Mouse (Mus musculus) kidney, embryonic 15.5 days (tissue): ENCODE data around the gene Ccdc71. TPM values are rescaled to one million over a fixed set of nuclear protein-coding genes. Genes with fewer than 3 reads are reported as not detected.

Source experiments
- ATAC-seq: fragments of 200-750 bp; cut with Nextera tagmentation; replicated peaks from 2 replicates; pipeline ENCODE4 v1.8.0; 2017; ENCODE audit warnings: moderate TSS enrichment; ENCODE audit not compliant: low FRiP score
- H3K27ac ChIP-seq: fragments of 300-500 bp; sonication (generic); 2 replicates; pipeline ENCODE4 v1.5.1; 2015; ENCODE audit warnings: mild to moderate bottlenecking, inconsistent platforms
- H3K27me3 ChIP-seq: fragments of 300-500 bp; sonication (generic); 2 replicates; pipeline ENCODE4 v1.6.1; 2015; ENCODE audit warnings: inconsistent platforms
- H3K36me3 ChIP-seq: fragments of 300-500 bp; sonication (generic); 2 replicates; pipeline ENCODE4 v1.6.1; 2015; ENCODE audit warnings: inconsistent platforms
- H3K4me1 ChIP-seq: fragments of 300-500 bp; sonication (generic); 2 replicates; pipeline ENCODE4 v1.6.1; 2015; ENCODE audit warnings: inconsistent platforms
- H3K4me2 ChIP-seq: fragments of 300-500 bp; sonication (generic); 2 replicates; pipeline ENCODE4 v1.6.1; 2015; ENCODE audit warnings: moderate library complexity, mild to moderate bottlenecking, inconsistent platforms
- H3K4me3 ChIP-seq: fragments of 300-500 bp; sonication (generic); replicated peaks from 2 replicates; pipeline ENCODE4 v1.5.1; 2015; ENCODE audit warnings: mild to moderate bottlenecking, inconsistent platforms
- H3K9ac ChIP-seq: fragments of 300-500 bp; sonication (generic); 2 replicates; pipeline ENCODE4 v1.6.1; 2015; ENCODE audit warnings: mild to moderate bottlenecking, inconsistent platforms
- H3K9me3 ChIP-seq: fragments of 300-500 bp; sonication (generic); replicated peaks from 2 replicates; pipeline ENCODE4 v1.6.1; 2016; ENCODE audit warnings: inconsistent platforms
- WGBS: fragments of 180-500 bp; shearing (Covaris S2); methylation state at CpG from one replicate; pipeline ENCODE4 v1.1.7; 2015; ENCODE audit warnings: mixed read lengths; 5-methylcytosine and 5-hydroxymethylcytosine counted together
- polyA plus RNA-seq: library from polyadenylated mRNA; unstranded; fragments of >200 nt; fragmentation: Nextera tagmentation; extraction: Ambion mirVana; gene quantifications from 2 replicates; pipeline ENCODE4 v1.2.1, GENCODE M21; 2015

Ccdc71 gene
- polyA plus RNA-seq, 1 experiment from 2014 or later: 62.9 TPM

GRCm38 (mm10) chr9:108450292-108451169 lies 9.8 kb upstream of the Ccdc71 start:
- peak; percentile 14; the same call in 1 of the 2 replicates for ATAC-seq
- H3K4me2 ChIP-seq: peak overlapping the region; percentile 98
- H3K27me3 ChIP-seq: no peaks in the 10 kb centered on the region
- peaks cover 42% of the 10 kb centered on the region for H3K4me1 ChIP-seq
- WGBS: 67% methylated on average over 21 of the region's 21 CpGs
- H3K27ac ChIP-seq: peak overlapping the region; percentile 54
- H3K9me3 ChIP-seq: no peaks in the 10 kb centered on the region
- peaks cover 11% of the 10 kb centered on the region; the same call in 1 of the 2 replicates for H3K36me3 ChIP-seq
- no peak overlapping the region for H3K9ac ChIP-seq
- 0 out of 2 replicates have a peak overlapping the region, but pooled peaks have one; percentile 69 for H3K4me3 ChIP-seq

- H3K4me2 ChIP-seq: peak overlapping the region; percentile 98
- no peak for ATAC-seq
- H3K9me3 ChIP-seq: no peaks in the 10 kb centered on the region
- 0 out of 2 replicates have a peak overlapping the region, but pooled peaks have one; percentile 54 for H3K27ac ChIP-seq
- H3K9ac ChIP-seq: no peak overlapping the region
- peaks cover 42% of the 10 kb centered on the region for H3K4me1 ChIP-seq
- H3K27me3 ChIP-seq: no peaks in the 10 kb centered on the region
- 76% methylated on average over 6 of the region's 6 CpGs for WGBS
- H3K4me3 ChIP-seq: 0 out of 2 replicates have a peak overlapping the region, but pooled peaks have one; percentile 69
- H3K36me3 ChIP-seq: peaks cover 11% of the 10 kb centered on the region; the same call in 1 of the 2 replicates
Measured at GRCm38 (mm10) chr9:108451170-108451493, 9.2 kb upstream of the Ccdc71 start.

- Histone ChIP-seq H3K4me3 (peak overlapping the region; percentile 69), H3K4me1 (peaks cover 42% of the 10 kb centered on the region), H3K9ac (peak overlapping the region; percentile 67), H3K27me3 (no peaks in the 10 kb centered on the region), H3K27ac (peak overlapping the region; percentile 81), H3K36me3 (peaks cover 11% of the 10 kb centered on the region; the same call in 1 of the 2 replicates), H3K9me3 (no peaks in the 10 kb centered on the region), H3K4me2 (peak overlapping the region; percentile 98)
- 51% methylated on average over 6 of the region's 6 CpGs for WGBS
- ATAC-seq: no peak
Measured at GRCm38 (mm10) chr9:108451519-108452160, 8.7 kb upstream of the Ccdc71 start.

GRCm38 (mm10) chr9:108452291-108452906 lies 7.9 kb upstream of the Ccdc71 start:
- Histone ChIP-seq H3K27ac (peak overlapping the region; percentile 81), H3K4me1 (peaks cover 42% of the 10 kb centered on the region), H3K9me3 (no peaks in the 10 kb centered on the region), H3K4me3 (peak overlapping the region; percentile 69), H3K36me3 (peaks cover 11% of the 10 kb centered on the region; the same call in 1 of the 2 replicates), H3K9ac (peak overlapping the region; percentile 67), H3K27me3 (no peaks in the 10 kb centered on the region), H3K4me2 (peak overlapping the region; percentile 98)
- WGBS: under 1% methylated on average over 40 of the region's 40 CpGs
- ATAC-seq: peak; percentile 86

GRCm38 (mm10) chr9:108452911-108453310 lies 7.4 kb upstream of the Ccdc71 start:
- Histone ChIP-seq H3K9me3 (no peaks in the 10 kb centered on the region), H3K27me3 (no peaks in the 10 kb centered on the region), H3K27ac (peak overlapping the region; percentile 81), H3K4me1 (peaks cover 42% of the 10 kb centered on the region), H3K9ac (peak overlapping the region; percentile 67; the same call in 1 of the 2 replicates), H3K4me3 (peak overlapping the region; percentile 69), H3K4me2 (peak overlapping the region; percentile 98), H3K36me3 (peaks cover 10% of the 10 kb centered on the region; the same call in 1 of the 2 replicates)
- 43% methylated on average over 6 of the region's 6 CpGs for WGBS
- no peak for ATAC-seq

GRCm38 (mm10) chr9:108453458-108453857 lies 6.9 kb upstream of the Ccdc71 start:
- Histone ChIP-seq H3K4me3 (peak overlapping the region; percentile 69; the same call in 1 of the 2 replicates), H3K4me1 (peaks cover 42% of the 10 kb centered on the region), H3K4me2 (peak overlapping the region; percentile 98; the same call in 1 of the 2 replicates), H3K9ac (peak overlapping the region; percentile 67; the same call in 1 of the 2 replicates), H3K9me3 (no peaks in the 10 kb centered on the region), H3K27me3 (no peaks in the 10 kb centered on the region), H3K27ac (no peak overlapping the region), H3K36me3 (peaks cover 4% of the 10 kb centered on the region; the same call in 1 of the 2 replicates)
- 85% methylated on average over 4 of the region's 4 CpGs for WGBS
- no peak for ATAC-seq

GRCm38 (mm10) chr9:108454429-108454828 lies 5.9 kb upstream of the Ccdc71 start:
- Histone ChIP-seq H3K4me1 (peaks cover 42% of the 10 kb centered on the region), H3K9ac (no peak overlapping the region), H3K27me3 (no peaks in the 10 kb centered on the region), H3K4me2 (no peak overlapping the region), H3K4me3 (no peak overlapping the region), H3K9me3 (no peaks in the 10 kb centered on the region), H3K27ac (no peak overlapping the region), H3K36me3 (no peaks in the 10 kb centered on the region)
- no peak for ATAC-seq
- 91% methylated on average over 6 of the region's 6 CpGs for WGBS

GRCm38 (mm10) chr9:108455747-108456571 lies 4.4 kb upstream of the Ccdc71 start:
- H3K9ac ChIP-seq: no peak overlapping the region
- H3K27me3 ChIP-seq: no peaks in the 10 kb centered on the region
- H3K4me2 ChIP-seq: no peak overlapping the region
- no peak overlapping the region for H3K4me3 ChIP-seq
- ATAC-seq: no peak
- H3K27ac ChIP-seq: no peak overlapping the region
- no peaks in the 10 kb centered on the region for H3K36me3 ChIP-seq
- WGBS: 74% methylated on average over 12 of the region's 12 CpGs
- H3K9me3 ChIP-seq: no peaks in the 10 kb centered on the region
- H3K4me1 ChIP-seq: peaks cover 33% of the 10 kb centered on the region

- H3K36me3 ChIP-seq: no peaks in the 10 kb centered on the region
- H3K9me3 ChIP-seq: no peaks in the 10 kb centered on the region
- peaks cover 32% of the 10 kb centered on the region for H3K4me1 ChIP-seq
- no peak for ATAC-seq
- no peaks in the 10 kb centered on the region for H3K27me3 ChIP-seq
- H3K9ac ChIP-seq: no peak overlapping the region
- H3K27ac ChIP-seq: no peak overlapping the region
- 84% methylated on average over 10 of the region's 10 CpGs for WGBS
- H3K4me2 ChIP-seq: no peak overlapping the region
- H3K4me3 ChIP-seq: no peak overlapping the region
Measured at GRCm38 (mm10) chr9:108456953-108457352, 3.4 kb upstream of the Ccdc71 start.

GRCm38 (mm10) chr9:108459939-108460318 lies 398 bp upstream of the Ccdc71 start:
- Histone ChIP-seq H3K27ac (peak overlapping the region; percentile 97), H3K27me3 (no peaks in the 10 kb centered on the region), H3K36me3 (peaks cover 24% of the 10 kb centered on the region), H3K4me3 (peak overlapping the region; percentile 93), H3K4me2 (peak overlapping the region; percentile 85), H3K4me1 (peaks cover 29% of the 10 kb centered on the region), H3K9ac (no peak overlapping the region), H3K9me3 (no peaks in the 10 kb centered on the region)
- no peak for ATAC-seq
- WGBS: 90% methylated on average over 1 of the region's 1 CpGs

- H3K9me3 ChIP-seq: no peaks in the 10 kb centered on the region
- H3K9ac ChIP-seq: peak within 1 kb of the TSS; percentile 93
- H3K27ac ChIP-seq: peak within 1 kb of the TSS; percentile 97
- H3K27me3 ChIP-seq: no peaks in the 10 kb centered on the region
- WGBS: 16% methylated on average over 11 of the region's 11 CpGs
- peak within 1 kb of the TSS; percentile 93 for H3K4me3 ChIP-seq
- H3K4me2 ChIP-seq: peak within 1 kb of the TSS; percentile 85
- peaks cover 29% of the 10 kb centered on the region for H3K4me1 ChIP-seq
- peak; percentile 45 for ATAC-seq
- peaks cover 37% of the 10 kb centered on the region for H3K36me3 ChIP-seq
Measured at GRCm38 (mm10) chr9:108461181-108461631, 879 bp downstream of the Ccdc71 start, which contains the start of gene Klhdc8b. Gene Klhdc8b, minus strand, starts transcription at chr9:108461581.
